Mouse (Mus musculus): ENCODE results near the gene Parp12.

Parp12 gene

GRCm38 (mm10) chr6:39117584-39118455, at the start of gene Parp12:
TSS of gene Parp12 (minus strand) at chr6:39118349.
- DNase-seq, result peak; percentile 89 to 90

GRCm38 (mm10) chr6:39164891-39165290, 46.7 kb upstream of the Parp12 start:
- no peak for DNase-seq

- DNase-seq, result no peak
These were observed 43.8 kb upstream of the Parp12 start for GRCm38 (mm10) chr6:39161975-39162374.

GRCm38 (mm10) chr6:39146041-39146440, 27.9 kb upstream of the Parp12 start:
- no peak for DNase-seq

- DNase-seq, result no peak
These were observed 14.4 kb upstream of the Parp12 start for GRCm38 (mm10) chr6:39132556-39132955.

GRCm38 (mm10) chr6:39131480-39131879, 13.3 kb upstream of the Parp12 start:
- DNase-seq, result no peak

- no peak for DNase-seq
These were observed 6.6 kb upstream of the Parp12 start for GRCm38 (mm10) chr6:39124719-39125118.

- DNase-seq, result no peak
These were observed 2.5 kb upstream of the Parp12 start for GRCm38 (mm10) chr6:39120685-39121084.

GRCm38 (mm10) chr6:39118456-39118881, 320 bp upstream of the Parp12 start:
- DNase-seq, result no peak

GRCm38 (mm10) chr6:39115438-39115837, 2.7 kb downstream of the Parp12 start:
- no peak for DNase-seq

GRCm38 (mm10) chr6:39113141-39113540, 5.0 kb downstream of the Parp12 start:
- DNase-seq, result no peak

- DNase-seq, result no peak
These were observed 5.4 kb downstream of the Parp12 start for GRCm38 (mm10) chr6:39112701-39113100.

- no peak for DNase-seq
These were observed 11.3 kb downstream of the Parp12 start for GRCm38 (mm10) chr6:39106812-39107211.

GRCm38 (mm10) chr6:39104631-39105030, 13.5 kb downstream of the Parp12 start:
- DNase-seq, result no peak

GRCm38 (mm10) chr6:39076498-39076897, 41.7 kb downstream of the Parp12 start:
- no peak for DNase-seq

GRCm38 (mm10) chr6:39074186-39074585, 44.0 kb downstream of the Parp12 start:
- DNase-seq, result no peak

- DNase-seq, result no peak
These were observed 45.5 kb downstream of the Parp12 start for GRCm38 (mm10) chr6:39072664-39073063.

GRCm38 (mm10) chr6:39066935-39067578, 51.1 kb downstream of the Parp12 start:
- peak; percentile 72 to 81 for DNase-seq

GRCm38 (mm10) chr6:39063541-39063940, 54.6 kb downstream of the Parp12 start:
- no peak for DNase-seq

- no peak for DNase-seq
These were observed 57.0 kb downstream of the Parp12 start for GRCm38 (mm10) chr6:39061180-39061579.

GRCm38 (mm10) chr6:39059547-39060497, 58.3 kb downstream of the Parp12 start:
- peak; percentile 64 to 72 for DNase-seq

- DNase-seq, result no peak
These were observed 59.2 kb downstream of the Parp12 start for GRCm38 (mm10) chr6:39058936-39059335.

- DNase-seq, result no peak
These were observed 59.8 kb downstream of the Parp12 start for GRCm38 (mm10) chr6:39058389-39058788.

Data from lung, adult 18-20 months (tissue).